Mouse (Mus musculus) heart, embryonic 11.5 days (tissue): ENCODE results near the gene Hoxc4. TPM values are rescaled to one million over a fixed set of nuclear protein-coding genes. Genes with fewer than 3 reads are reported as not detected.

ENCODE experiments used
- ATAC-seq: fragments of 200-750 bp; cut with Nextera tagmentation; replicated peaks from 2 replicates; pipeline ENCODE4 v1.8.0; 2017; ENCODE audit warnings: moderate library complexity; ENCODE audit not compliant: insufficient number of reproducible peaks, low FRiP score, low TSS enrichment
- H3K27ac ChIP-seq: fragments of 300-500 bp; sonication (generic); 2 replicates; pipeline ENCODE4 v1.5.1; 2014; ENCODE audit warnings: mild to moderate bottlenecking, low read depth, low read length
- H3K27me3 ChIP-seq: fragments of 300-500 bp; sonication (generic); 2 replicates; pipeline ENCODE4 v1.6.1; 2014; ENCODE audit warnings: mild to moderate bottlenecking, low read length, mixed read lengths; ENCODE audit not compliant: control insufficient read depth, insufficient read depth
- H3K36me3 ChIP-seq: fragments of 300-500 bp; sonication (generic); 2 replicates; pipeline ENCODE4 v1.6.1; 2014; ENCODE audit warnings: mild to moderate bottlenecking, low read length, moderate library complexity, mixed read lengths; ENCODE audit not compliant: control insufficient read depth, insufficient read depth
- H3K4me1 ChIP-seq: fragments of 300-500 bp; sonication (generic); 2 replicates; pipeline ENCODE4 v1.6.1; 2014; ENCODE audit warnings: low read length; ENCODE audit not compliant: control insufficient read depth, insufficient read depth
- H3K4me2 ChIP-seq: fragments of 300-500 bp; sonication (generic); 2 replicates; pipeline ENCODE4 v1.6.1; 2014; ENCODE audit warnings: mild to moderate bottlenecking, moderate library complexity
- H3K4me3 ChIP-seq: fragments of 300-500 bp; sonication (generic); 2 replicates; pipeline ENCODE4 v1.5.1; 2014; ENCODE audit warnings: low read depth, low read length
- H3K9ac ChIP-seq: fragments of 300-500 bp; sonication (generic); 2 replicates; pipeline ENCODE4 v1.6.1; 2014; ENCODE audit warnings: mild to moderate bottlenecking, low read depth, low read length, moderate library complexity
- H3K9me3 ChIP-seq: fragments of 300-500 bp; sonication (generic); replicated peaks from 2 replicates; pipeline ENCODE4 v1.6.1; 2016; ENCODE audit warnings: low read length; ENCODE audit not compliant: control insufficient read depth
- WGBS: fragments of 180-500 bp; shearing (Covaris S2); extraction: QIAGEN DNeasy Blood & Tissue Kit; methylation state at CpG from one replicate; pipeline ENCODE4 v1.1.7; 2014; ENCODE audit not compliant: insufficient replicate concordance; 5-methylcytosine and 5-hydroxymethylcytosine counted together
- polyA plus RNA-seq: library from polyadenylated mRNA; unstranded; fragments of >200 nt; fragmentation: Nextera tagmentation; extraction: Ambion mirVana; gene quantifications from 2 replicates; pipeline ENCODE4 v1.2.1, GENCODE M21; 2014

Gene Hoxc4
- polyA plus RNA-seq, 1 experiment from 2014 or later, result 2.0 TPM

GRCm38 (mm10) chr15:103051670-103052069 lies 32.9 kb downstream of the Hoxc4 start:
- H3K9ac ChIP-seq, result no peak overlapping the region
- H3K27ac ChIP-seq, result no peak overlapping the region
- no peaks in the 10 kb centered on the region for H3K9me3 ChIP-seq
- no peak overlapping the region for H3K4me2 ChIP-seq
- WGBS, result 64% methylated on average over 2 of the region's 2 CpGs
- H3K36me3 ChIP-seq, result no peaks in the 10 kb centered on the region
- ATAC-seq, result no peak
- H3K4me3 ChIP-seq, result no peak overlapping the region
- H3K4me1 ChIP-seq, result no peaks in the 10 kb centered on the region
- H3K27me3 ChIP-seq, result peaks cover 77% of the 10 kb centered on the region

GRCm38 (mm10) chr15:103053210-103053609 lies 34.5 kb downstream of the Hoxc4 start:
- Histone ChIP-seq H3K9ac (no peak overlapping the region), H3K27me3 (peaks cover 79% of the 10 kb centered on the region), H3K4me1 (no peaks in the 10 kb centered on the region), H3K4me3 (no peak overlapping the region), H3K36me3 (no peaks in the 10 kb centered on the region), H3K9me3 (no peaks in the 10 kb centered on the region), H3K27ac (no peak overlapping the region), H3K4me2 (no peak overlapping the region)
- no peak for ATAC-seq

DNA sequence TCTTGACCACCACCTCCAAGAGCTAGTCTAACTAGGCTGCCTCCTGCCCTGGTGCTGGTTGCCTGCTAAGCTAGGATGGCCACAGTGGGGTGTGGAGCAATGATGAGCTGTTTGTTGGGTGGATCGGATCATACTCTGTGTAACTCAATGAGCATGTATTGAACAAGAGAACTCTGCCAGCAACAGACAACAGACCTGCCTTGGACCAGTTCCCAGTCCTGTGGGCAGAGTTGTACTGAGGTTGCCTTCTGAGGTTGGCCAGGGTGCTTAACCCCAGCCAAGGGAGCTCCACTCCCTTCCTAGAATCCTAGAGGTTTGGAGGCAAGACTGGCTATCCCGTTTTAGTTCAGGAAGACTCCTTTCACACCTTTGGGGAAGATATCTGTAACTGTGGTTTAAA lies 37.7 kb downstream of the Hoxc4 start:
- no peak for ATAC-seq

GRCm38 (mm10) chr15:103058715-103059114 lies 40.0 kb downstream of the Hoxc4 start:
- Histone ChIP-seq H3K27ac (no peak overlapping the region), H3K4me3 (no peak overlapping the region)

More for the DNA sequence above, 37.7 kb downstream of the Hoxc4 start:
- Histone ChIP-seq H3K36me3 (no peaks in the 10 kb centered on the region), H3K9me3 (no peaks in the 10 kb centered on the region), H3K4me1 (no peaks in the 10 kb centered on the region; the same call in 1 of the 2 replicates), H3K27me3 (peaks cover 83% of the 10 kb centered on the region), H3K4me3 (no peak overlapping the region), H3K4me2 (no peak overlapping the region), H3K27ac (no peak overlapping the region), H3K9ac (no peak overlapping the region)
- 45% methylated on average over 2 of the region's 2 CpGs for WGBS

DNA sequence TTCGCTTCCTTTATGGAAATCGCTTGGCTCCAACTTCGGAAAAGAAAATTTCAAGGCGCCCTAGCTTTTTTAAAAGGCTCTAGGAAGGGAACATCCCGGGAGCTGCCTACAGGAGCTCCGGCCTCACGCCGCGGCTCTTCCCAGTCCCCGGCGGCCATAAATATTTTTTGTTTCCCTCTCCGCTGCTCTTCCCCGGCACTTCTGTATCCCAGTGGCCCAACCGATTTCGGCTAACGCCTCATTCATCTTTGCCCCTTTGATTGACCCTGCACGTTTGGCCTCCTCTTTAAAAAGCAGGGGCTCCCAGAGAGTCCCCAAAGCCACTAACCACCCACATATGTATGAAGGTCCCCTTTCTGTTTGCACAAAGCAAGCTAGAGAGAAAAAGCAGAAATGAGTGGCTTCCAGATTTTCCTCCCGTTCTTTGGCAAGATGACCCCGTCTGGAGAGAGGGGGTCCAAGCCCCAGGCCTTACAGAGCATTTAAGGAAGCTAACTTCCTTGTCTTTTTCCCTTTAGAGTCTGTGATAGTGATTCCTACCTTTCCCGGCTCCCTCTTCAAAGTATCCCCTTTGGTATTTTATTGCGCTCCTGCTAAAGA lies 40.8 kb downstream of the Hoxc4 start:
- 2% methylated on average over 21 of the region's 21 CpGs for WGBS
- no peak overlapping the region for H3K4me3 ChIP-seq

More at GRCm38 (mm10) chr15:103058715-103059114, 40.0 kb downstream of the Hoxc4 start:
- H3K9ac ChIP-seq, result no peak overlapping the region
- no peaks in the 10 kb centered on the region for H3K36me3 ChIP-seq
- 5% methylated on average over 12 of the region's 12 CpGs for WGBS
- no peaks in the 10 kb centered on the region for H3K9me3 ChIP-seq
- no peak for ATAC-seq
- H3K4me2 ChIP-seq, result no peak overlapping the region
- no peaks in the 10 kb centered on the region; the same call in 1 of the 2 replicates for H3K4me1 ChIP-seq
- peaks cover 89% of the 10 kb centered on the region for H3K27me3 ChIP-seq

DNA sequence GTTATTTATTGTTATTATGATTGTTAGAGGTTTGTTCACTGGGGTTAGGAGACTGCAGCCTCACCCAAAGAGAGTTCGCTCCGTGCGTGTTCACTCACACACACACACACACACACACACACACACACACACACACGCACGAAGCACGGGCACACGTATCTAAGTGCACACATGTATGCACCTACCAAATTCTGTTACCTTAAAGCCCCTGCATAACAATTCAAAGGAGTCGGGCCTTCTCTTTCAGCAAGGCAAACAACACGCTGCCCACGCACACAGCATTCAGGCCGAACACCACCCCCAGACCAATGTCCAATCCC lies 41.2 kb downstream of the Hoxc4 start:
- H3K4me2 ChIP-seq, result no peak overlapping the region
- no peak for ATAC-seq
- H3K36me3 ChIP-seq, result no peaks in the 10 kb centered on the region
- H3K27ac ChIP-seq, result no peak overlapping the region
- peaks cover 89% of the 10 kb centered on the region for H3K27me3 ChIP-seq
- no peak overlapping the region for H3K9ac ChIP-seq
- WGBS, result 9% methylated on average over 11 of the region's 11 CpGs
- H3K4me3 ChIP-seq, result no peak overlapping the region
- no peaks in the 10 kb centered on the region for H3K9me3 ChIP-seq
- no peaks in the 10 kb centered on the region; the same call in 1 of the 2 replicates for H3K4me1 ChIP-seq

More for the DNA sequence above, 40.8 kb downstream of the Hoxc4 start:
- no peaks in the 10 kb centered on the region for H3K36me3 ChIP-seq
- H3K4me1 ChIP-seq, result no peaks in the 10 kb centered on the region; the same call in 1 of the 2 replicates
- ATAC-seq, result no peak
- H3K9ac ChIP-seq, result no peak overlapping the region
- no peaks in the 10 kb centered on the region for H3K9me3 ChIP-seq
- H3K27ac ChIP-seq, result no peak overlapping the region
- H3K4me2 ChIP-seq, result peak overlapping the region; percentile 0; the same call in 1 of the 2 replicates
- peaks cover 89% of the 10 kb centered on the region for H3K27me3 ChIP-seq

DNA sequence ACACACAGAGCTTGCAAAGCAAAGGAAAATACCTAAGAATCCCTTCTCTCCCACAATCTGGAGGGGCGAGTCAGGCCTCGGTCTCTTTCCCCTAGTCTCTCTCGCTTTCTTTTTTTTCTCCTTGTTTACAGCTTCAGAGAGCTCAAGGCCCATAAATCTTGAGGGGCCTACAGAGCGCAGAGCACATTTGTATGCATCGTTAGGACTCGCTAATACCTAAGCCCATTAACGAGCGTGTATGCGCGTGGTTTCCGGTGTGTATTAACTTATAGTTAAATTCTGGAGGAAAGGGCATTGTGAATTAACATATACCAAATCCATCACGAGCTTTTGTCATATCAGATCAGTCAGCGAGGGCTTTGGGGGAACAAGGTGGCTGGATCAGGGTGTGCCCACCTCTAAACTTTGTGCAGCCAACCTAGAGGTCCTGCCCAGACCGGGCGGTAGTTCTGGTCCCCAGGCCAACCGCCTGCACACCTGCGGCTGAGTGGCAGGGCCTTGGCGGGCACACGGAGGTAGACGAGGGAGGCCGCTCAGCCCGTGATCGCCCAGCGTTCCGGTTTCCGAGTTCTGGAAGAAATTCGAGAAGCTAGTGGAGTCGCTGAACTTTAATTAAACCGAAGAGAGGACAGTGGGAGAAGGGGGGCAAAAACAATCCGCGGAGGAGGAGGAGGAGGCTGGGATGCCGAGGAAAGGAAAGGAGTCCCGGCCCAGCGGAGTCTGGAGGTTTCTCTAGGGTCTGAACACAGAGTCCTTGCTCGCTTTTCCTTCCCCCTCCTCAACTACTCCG lies 41.8 kb downstream of the Hoxc4 start:
- no peak overlapping the region for H3K4me3 ChIP-seq
- no peaks in the 10 kb centered on the region for H3K9me3 ChIP-seq
- no peak for ATAC-seq
- no peaks in the 10 kb centered on the region for H3K36me3 ChIP-seq
- H3K27me3 ChIP-seq, result peaks cover 89% of the 10 kb centered on the region
- H3K4me2 ChIP-seq, result peak overlapping the region; percentile 9
- 2% methylated on average over 36 of the region's 36 CpGs for WGBS
- no peak overlapping the region for H3K27ac ChIP-seq
- no peak overlapping the region for H3K9ac ChIP-seq
- H3K4me1 ChIP-seq, result no peaks in the 10 kb centered on the region; the same call in 1 of the 2 replicates

GRCm38 (mm10) chr15:103061131-103061825 lies 42.5 kb downstream of the Hoxc4 start:
- 1% methylated on average over 30 of the region's 30 CpGs for WGBS
- H3K9me3 ChIP-seq, result no peaks in the 10 kb centered on the region
- H3K4me2 ChIP-seq, result peak overlapping the region; percentile 9
- H3K9ac ChIP-seq, result no peak overlapping the region
- H3K27ac ChIP-seq, result no peak overlapping the region
- ATAC-seq, result no peak
- H3K4me1 ChIP-seq, result no peaks in the 10 kb centered on the region; the same call in 1 of the 2 replicates
- H3K27me3 ChIP-seq, result peaks cover 91% of the 10 kb centered on the region
- no peaks in the 10 kb centered on the region for H3K36me3 ChIP-seq
- H3K4me3 ChIP-seq, result no peak overlapping the region; the same call in 1 of the 2 replicates
